Mouse (Mus musculus) T-cell, adult 66 days (primary cell): ENCODE data around the gene Mat2a. TPM values are rescaled to one million over a fixed set of nuclear protein-coding genes. Genes with fewer than 3 reads are reported as not detected.

ENCODE experiments used
- total RNA-seq, 2 experiments: library from RNA; stranded (reverse); gene quantifications; 3 replicates in 1 of 2; 4 replicates in 1 of 2; pipeline ENCODE4 v1.2.4; 2023

Mat2a gene
- total RNA-seq: 100 to 1,000 TPM; 245 to 265 TPM

DNA sequence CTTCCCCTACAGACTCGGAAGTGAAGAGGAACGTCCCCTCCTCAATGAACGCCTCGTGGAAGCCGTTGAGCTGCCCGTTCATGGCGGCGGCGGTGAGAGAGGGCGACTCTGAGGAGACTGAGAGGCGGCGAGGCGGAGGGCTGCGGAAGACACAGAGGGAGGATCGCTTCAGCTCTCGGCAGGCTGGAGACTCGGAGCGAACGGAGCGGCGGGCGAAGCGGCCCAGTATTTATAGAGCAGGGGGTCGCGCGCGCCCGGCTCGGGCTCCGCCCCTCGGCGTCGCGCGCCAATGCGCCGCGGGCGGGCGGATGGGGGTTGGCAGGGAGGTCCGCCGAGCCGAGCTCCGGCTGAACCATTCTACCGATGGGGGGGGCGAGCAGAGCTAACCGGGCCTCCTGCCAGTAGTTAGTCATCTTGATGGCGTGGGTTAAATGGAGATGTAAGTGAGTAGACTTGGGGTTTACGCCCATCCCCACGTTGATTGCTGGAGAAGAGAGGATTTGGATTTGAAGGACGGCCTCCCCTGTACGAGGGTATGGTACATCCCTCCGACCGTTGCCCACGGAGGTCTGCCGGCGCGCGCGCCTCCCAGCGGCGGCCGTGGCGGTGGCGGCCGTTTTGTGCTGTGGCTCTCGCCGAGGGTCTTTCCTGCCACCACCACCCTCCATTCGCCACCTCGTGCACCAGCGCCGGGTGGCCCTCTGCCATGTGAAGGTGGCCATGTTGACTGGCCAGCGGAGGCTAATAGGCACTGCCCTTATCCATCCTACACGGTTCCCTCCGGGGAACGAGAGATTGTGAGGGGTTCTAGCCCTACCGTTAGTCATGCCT, at the start of gene Mat2a:
TSS of gene Mat2a (minus strand) at position 204 of the 831 bp plus-strand sequence.

GRCm38 (mm10) chr6:72414076-72414756, 25.1 kb downstream of the Mat2a start, which contains the start of gene Ggcx:
Gene Ggcx, plus strand, starts transcription at chr6:72414308.

GRCm38 (mm10) chr6:72389941-72390771, 49.2 kb downstream of the Mat2a start, which contains the start of gene Vamp8:
Gene Vamp8, minus strand, starts transcription at chr6:72390703.

Other genes starting within 250 kb of the Mat2a start
- not detected for gene Atoh8, start 204.0 kb downstream of the Mat2a start, total RNA-seq
- gene Sftpb, start 134.9 kb downstream of the Mat2a start, total RNA-seq: not detected
- 10 to 100 TPM; 43.4 to 45.8 TPM for gene Usp39, start 94.4 kb downstream of the Mat2a start, total RNA-seq
- gene 0610030E20Rik, start 92.2 kb downstream of the Mat2a start, total RNA-seq: 10 to 100 TPM; 31.7 to 32.4 TPM
- gene Tmem150a, start 84.1 kb downstream of the Mat2a start, total RNA-seq: 1 to 10 TPM; 2.0 to 2.6 TPM
- 10 to 100 TPM; 74.0 to 85.5 TPM for gene Rnf181, start 72.6 kb downstream of the Mat2a start, total RNA-seq
- gene Vamp5, start 59.1 kb downstream of the Mat2a start, total RNA-seq: 10 to 100 TPM; 15.6 to 19.2 TPM
- 10 to 100 TPM; 59.1 to 77.8 TPM for gene Vamp8, start 48.9 kb downstream of the Mat2a start, total RNA-seq
- 10 to 100 TPM in 1 of 2 experiments, 1 to 10 TPM in 1; 9.6 to 14.7 TPM for gene Ggcx, start 25.2 kb downstream of the Mat2a start, total RNA-seq
- gene Sh2d6, start 82.1 kb upstream of the Mat2a start, total RNA-seq: not detected
- gene Capg, start 104.8 kb upstream of the Mat2a start, total RNA-seq: 10 to 100 TPM; 28.8 to 43.3 TPM
- gene Elmod3, start 158.9 kb upstream of the Mat2a start, total RNA-seq: 10 to 100 TPM; 11.1 to 11.3 TPM
- gene Retsat, start 158.9 kb upstream of the Mat2a start, total RNA-seq: 1 to 10 TPM; 8.0 to 8.2 TPM
- gene Tgoln1, start 177.4 kb upstream of the Mat2a start, total RNA-seq: 100 to 1,000 TPM; 184 to 190 TPM